Mouse (Mus musculus): ENCODE results near the gene Gm20388.

DNA sequence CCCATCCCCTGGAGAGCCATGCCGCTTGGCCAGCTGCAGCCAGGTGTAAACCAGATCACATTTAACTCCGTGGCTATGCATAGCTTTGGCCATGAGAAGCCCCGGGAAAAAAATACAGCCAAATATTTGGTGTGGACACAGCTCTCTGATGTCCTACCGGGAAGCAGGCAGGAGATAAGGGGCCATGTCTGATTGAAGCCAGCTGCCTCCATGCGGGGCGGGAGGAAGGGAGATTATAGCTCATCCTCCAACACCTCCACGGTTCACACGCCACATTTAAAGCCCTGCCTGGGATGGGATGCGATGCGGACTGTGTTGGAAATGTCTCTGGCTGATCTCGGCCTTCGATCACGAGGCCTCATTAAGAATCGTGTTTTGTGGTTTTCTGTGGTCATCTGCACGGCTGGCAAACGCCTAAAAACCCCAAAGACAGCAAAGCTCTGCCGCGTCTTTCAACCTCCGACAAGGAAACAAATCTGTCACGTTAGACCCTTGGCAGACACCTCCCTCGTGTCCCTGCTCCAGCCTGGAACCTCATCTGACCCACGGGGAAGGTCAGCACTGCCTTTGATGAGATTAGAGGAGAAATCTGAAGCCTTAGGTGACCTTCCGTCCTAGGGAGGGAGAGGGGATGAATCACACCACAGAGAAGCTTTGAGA lies 2165.7 kb downstream of the Gm20388 start:
- no peak for TF ChIP-seq POLR2A (IDR thresholded peaks at IDR 0.05; ENCODE audit: insufficient read depth, low read length)
- TF ChIP-seq CTCF (IDR thresholded peaks at IDR 0.05; ENCODE audit: low read depth, low read length): no peak

All from ES-Bruce4 (cell line).